Mouse (Mus musculus) lung, adult 2 months (tissue): Measurements from ENCODE around the gene Cry2. TPM values are rescaled to one million over a fixed set of nuclear protein-coding genes. Genes with fewer than 3 reads are reported as not detected.

Source experiments
- DNase-seq: peaks from one replicate; pipeline ENCODE4 v3.0.0; 2022
- H3K4me1 ChIP-seq: fragments of 200-500 bp; 2 replicates; pipeline ENCODE4 v1.6.1; 2011; ENCODE audit warnings: low read length; ENCODE audit not compliant: control insufficient read depth, insufficient read depth
- H3K4me3 ChIP-seq: fragments of 200-500 bp; replicated peaks from 2 replicates; pipeline ENCODE3; 2011; ENCODE audit warnings: low read depth, mild to moderate bottlenecking, control low read depth, low read length; ENCODE audit errors: extremely low read depth
- CTCF ChIP-seq: fragments of 200-500 bp; IDR thresholded peaks from 2 replicates; pipeline ENCODE4 v1.5.1; 2011; ENCODE audit warnings: mild to moderate bottlenecking, low read length, control low read depth; ENCODE audit not compliant: insufficient read depth
- POLR2A ChIP-seq: fragments of 200-500 bp; IDR thresholded peaks from 2 replicates; pipeline ENCODE4 v1.6.1; 2011; ENCODE audit warnings: low read depth, mild to moderate bottlenecking, control low read depth, low read length, borderline replicate concordance; ENCODE audit errors: extremely low read depth
- WGBS: fragments of 180-500 bp; shearing (Covaris S2); methylation state at CpG from one replicate; pipeline ENCODE4 v1.1.7; 2018; 5-methylcytosine and 5-hydroxymethylcytosine counted together
- polyA plus RNA-seq: library from polyadenylated mRNA; depleted of rRNA; stranded (reverse); fragments of >200 nt; gene quantifications from 2 replicates; pipeline ENCODE4 v1.2.3, GENCODE M21; 2012

Gene Cry2
- polyA plus RNA-seq, 1 experiment, result 37.5 TPM

DNA sequence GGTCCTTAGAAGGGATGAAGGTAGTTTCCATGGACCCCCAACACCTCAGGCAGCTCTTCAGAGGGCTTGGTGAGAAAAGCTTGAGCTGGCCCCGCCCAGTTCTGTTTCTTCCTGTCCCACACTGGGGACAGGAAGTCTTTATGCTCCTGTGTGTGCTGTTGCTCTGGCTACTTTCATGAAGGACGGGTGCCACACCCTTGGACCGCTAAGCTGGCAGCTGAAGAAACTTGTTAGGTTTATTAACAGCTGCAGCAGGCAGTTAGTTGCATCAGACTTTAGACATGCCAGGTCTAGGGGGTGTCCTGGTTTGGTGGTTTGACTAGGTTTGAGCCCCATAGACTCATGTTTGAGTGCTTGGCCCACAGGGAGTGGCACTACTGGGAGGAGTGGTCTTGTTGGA, 30.8 kb upstream of the Cry2 start:
- no peaks in the 10 kb centered on the region for H3K4me1 ChIP-seq
- H3K4me3 ChIP-seq, result no peak overlapping the region
- no peak for DNase-seq
- TF ChIP-seq POLR2A (no peak), CTCF (no peak)
- WGBS, result 43% methylated on average over 3 of the region's 3 CpGs

DNA sequence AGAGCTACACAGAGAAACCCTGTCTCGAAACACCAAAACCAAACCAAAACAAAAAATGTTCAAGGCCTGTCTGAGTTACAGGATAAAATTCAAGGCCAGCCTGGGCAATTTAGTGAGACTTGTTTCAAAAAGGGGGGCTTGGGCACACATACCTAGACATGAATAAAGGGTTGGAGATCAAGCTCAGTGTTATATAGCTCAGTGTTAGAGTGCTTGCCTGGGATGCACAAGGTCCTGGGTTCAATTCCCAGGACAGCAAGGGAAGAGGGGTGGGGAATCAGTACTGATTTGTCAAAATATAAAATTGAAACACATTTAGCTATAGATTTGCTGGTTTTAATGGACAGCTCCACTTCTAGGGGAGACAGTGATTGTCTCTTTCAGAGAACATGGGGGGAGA, 27.4 kb upstream of the Cry2 start:
- no peak for TF ChIP-seq POLR2A
- TF ChIP-seq CTCF, result no peak
- DNase-seq, result no peak
- Histone ChIP-seq H3K4me1 (peaks cover 14% of the 10 kb centered on the region), H3K4me3 (no peak overlapping the region)
- 95% methylated on average over 1 of the region's 1 CpGs for WGBS

DNA sequence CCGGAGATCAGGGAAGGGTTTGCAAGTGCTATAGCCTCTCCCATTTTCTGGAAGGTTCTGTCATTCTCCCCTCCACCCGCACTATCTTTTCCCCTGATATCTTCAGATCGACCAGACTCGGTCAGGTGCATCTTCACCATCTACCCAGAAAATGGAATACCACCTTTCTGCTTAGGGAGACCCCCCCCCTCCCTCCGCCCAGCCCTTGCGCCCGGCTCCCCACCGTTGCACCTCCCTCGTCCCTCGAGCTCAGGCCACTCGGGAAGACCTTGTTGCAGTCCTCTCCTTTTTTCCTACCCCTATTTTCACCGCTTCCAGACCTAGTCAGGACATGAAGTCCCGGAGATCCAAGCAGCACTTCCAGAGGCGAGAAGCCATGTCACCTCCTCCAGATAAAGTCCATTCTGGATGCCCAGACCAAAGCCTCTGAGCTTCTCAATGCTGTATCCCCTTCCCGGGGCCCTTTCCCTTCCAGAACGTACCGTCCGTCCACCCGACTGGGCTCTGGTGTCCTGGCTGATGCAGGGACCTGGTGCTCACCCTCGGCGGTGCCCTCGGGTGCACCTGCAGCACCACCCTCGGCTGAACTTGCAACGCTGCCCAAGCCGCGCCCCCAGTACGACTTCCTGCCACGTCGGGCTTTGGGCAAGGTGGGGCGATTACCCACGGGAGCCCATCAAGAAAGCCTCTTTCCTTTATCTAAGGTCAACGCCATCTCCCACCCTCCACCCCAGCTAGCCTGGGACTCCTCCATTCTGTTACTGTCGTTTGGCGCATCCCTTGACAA, 26.3 kb upstream of the Cry2 start, which contains the start of gene Slc35c1:
Slc35c1 (minus strand) TSS at position 618 of the 787 bp plus-strand sequence.
- TF ChIP-seq CTCF, result no peak
- peak; percentile 41; the same call in 1 of the 2 replicates for TF ChIP-seq POLR2A

DNA sequence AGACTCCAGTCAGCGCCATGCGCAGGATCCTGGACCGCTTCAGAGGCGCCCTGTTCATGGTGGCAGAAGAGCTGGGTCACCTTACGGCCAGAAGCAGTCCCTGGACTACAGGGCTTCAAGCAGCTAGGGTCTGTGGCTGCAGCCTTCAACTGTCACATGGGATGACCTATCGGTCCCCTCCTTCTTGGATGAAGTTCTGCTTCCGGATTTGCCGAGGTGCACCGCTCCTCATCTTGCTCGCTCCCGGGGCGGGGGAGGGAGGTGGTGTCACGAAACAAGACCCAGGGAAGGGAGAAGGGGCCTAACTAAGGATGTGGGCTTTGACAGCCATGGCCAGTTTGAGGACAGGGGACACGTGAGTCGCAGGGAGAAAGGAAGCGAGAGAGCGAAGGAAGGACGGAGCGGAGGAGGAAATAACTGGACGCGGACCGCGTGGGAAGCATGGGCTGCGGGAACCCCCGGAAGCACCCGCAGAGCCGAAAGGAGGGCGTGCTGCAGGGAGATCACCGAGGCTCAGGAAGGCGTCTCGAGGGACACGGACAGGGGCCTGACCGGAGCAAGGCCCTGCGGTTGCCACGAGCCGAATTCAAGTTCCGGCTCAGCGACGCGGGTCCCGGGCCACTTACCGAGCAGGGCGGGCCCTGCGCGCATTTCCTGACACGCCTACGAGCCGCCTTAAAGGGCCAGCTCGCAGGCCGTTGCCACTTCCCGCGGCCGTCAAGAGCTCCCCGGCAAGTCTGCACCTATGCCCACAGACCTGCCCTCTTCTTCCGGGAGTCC, 25.5 kb upstream of the Cry2 start:
- peak overlapping the region; percentile 99 for H3K4me3 ChIP-seq
- TF ChIP-seq POLR2A, result peak; percentile 76; the same call in 1 of the 2 replicates
- TF ChIP-seq CTCF, result no peak
- WGBS, result 1% methylated on average over 52 of the region's 55 CpGs
- DNase-seq, result peak; percentile 83
- H3K4me1 ChIP-seq, result peaks cover 14% of the 10 kb centered on the region

More for the DNA sequence above, 26.3 kb upstream of the Cry2 start, which contains the start of gene Slc35c1:
- H3K4me3 ChIP-seq, result peak within 1 kb of the TSS; percentile 99
- peaks cover 14% of the 10 kb centered on the region for H3K4me1 ChIP-seq
- WGBS, result 1% methylated on average over 34 of the region's 34 CpGs
- peak; percentile 68 for DNase-seq

DNA sequence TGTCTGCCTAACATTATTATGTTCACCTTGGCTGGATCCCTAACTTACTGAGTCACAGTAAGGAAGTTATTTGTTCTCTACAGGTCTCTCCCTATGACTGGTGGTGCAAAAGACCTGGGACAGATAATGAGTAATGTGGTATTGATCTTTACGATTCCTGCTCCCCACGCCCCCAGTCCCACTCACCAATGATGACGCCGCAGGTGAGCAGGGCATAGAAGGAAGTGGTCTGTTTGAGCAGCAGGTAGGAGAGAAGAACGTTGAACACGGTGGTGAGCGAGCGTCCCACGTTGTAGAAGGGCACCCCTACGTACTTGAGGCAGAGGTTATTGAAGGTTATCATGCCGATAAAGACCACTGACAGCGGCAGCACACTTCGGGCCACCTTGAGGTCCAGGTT, 24.6 kb upstream of the Cry2 start:
- Histone ChIP-seq H3K4me1 (peaks cover 14% of the 10 kb centered on the region), H3K4me3 (peak overlapping the region; percentile 27)
- 52% methylated on average over 13 of the region's 13 CpGs for whole genome bisulfite sequencing
- DNase-seq, result no peak
- TF ChIP-seq CTCF, result no peak

DNA sequence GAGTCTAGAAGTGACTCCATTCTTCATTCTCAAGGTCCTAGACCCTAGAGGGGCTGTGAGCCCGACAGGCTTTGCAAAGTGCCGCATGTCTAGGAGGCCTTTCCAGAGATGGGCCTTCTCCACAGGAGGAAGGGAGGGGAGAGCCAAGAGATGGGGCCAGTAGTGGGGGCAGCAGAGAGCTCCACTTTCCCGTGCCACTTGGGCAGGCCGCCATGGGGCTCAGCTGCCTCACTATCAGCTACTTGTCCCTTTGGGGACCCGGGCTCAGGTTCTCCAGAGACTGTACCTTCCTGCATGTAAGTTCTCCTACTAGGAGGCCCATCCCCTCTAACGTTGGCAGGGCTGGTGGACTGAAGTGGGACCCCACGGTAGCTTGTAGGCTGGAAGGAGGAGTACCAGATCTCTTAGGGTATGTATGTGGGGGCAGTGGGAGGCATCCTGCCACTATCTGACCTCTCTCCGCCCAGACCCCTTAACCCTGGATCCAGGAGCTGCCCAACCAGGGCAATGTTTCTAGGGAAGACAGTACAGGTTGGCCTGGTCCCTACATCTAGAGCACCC, 23.2 kb upstream of the Cry2 start:
- 65% methylated on average over 8 of the region's 8 CpGs for WGBS
- Histone ChIP-seq H3K4me1 (peaks cover 14% of the 10 kb centered on the region), H3K4me3 (no peak overlapping the region)
- TF ChIP-seq POLR2A (no peak), CTCF (no peak)
- no peak for DNase-seq

DNA sequence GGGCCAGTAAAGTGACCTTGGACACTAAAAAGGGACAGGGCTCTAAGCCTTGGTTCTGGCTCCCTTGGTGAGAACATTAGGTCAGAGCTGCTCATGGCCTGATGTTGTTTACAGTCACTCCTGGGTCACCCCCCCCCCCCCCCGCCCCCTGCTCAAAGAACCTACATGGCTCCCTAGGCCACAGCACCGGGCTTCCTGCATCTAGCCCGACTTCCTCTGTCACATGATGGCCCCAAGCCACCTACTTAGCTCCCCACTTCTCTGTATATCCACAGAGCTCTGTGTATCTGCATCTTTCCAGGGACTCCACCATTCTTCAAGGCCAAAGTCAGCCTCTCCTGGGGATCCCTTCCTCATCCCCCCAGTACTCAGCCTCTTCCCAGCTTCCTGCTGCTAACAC, 21.9 kb upstream of the Cry2 start:
- 13% methylated on average over 3 of the region's 3 CpGs for WGBS
- no peak overlapping the region for H3K4me3 ChIP-seq
- no peak for TF ChIP-seq CTCF
- no peak for TF ChIP-seq POLR2A
- no peak for DNase-seq
- peaks cover 14% of the 10 kb centered on the region for H3K4me1 ChIP-seq

DNA sequence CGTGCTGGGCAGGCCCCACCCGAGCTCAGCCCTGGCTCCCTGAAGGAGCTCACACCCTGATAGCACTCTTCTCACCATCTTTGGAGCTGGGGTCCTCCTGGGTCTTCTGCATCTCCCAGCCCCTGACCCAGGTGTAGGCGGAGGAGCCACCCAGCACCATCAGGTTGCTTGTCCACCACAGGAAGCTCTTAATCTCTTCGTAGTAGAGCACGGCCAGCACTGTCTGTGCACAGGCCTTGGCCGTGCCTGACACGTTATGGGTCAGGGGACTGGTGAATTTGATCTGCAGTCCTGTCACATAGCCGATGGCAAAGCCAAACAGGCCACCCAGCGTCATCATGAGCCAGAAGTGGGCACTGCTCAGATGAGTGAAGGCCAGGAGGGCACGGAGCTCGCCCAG, 20.3 kb upstream of the Cry2 start:
- 95% methylated on average over 11 of the region's 11 CpGs for WGBS

DNA sequence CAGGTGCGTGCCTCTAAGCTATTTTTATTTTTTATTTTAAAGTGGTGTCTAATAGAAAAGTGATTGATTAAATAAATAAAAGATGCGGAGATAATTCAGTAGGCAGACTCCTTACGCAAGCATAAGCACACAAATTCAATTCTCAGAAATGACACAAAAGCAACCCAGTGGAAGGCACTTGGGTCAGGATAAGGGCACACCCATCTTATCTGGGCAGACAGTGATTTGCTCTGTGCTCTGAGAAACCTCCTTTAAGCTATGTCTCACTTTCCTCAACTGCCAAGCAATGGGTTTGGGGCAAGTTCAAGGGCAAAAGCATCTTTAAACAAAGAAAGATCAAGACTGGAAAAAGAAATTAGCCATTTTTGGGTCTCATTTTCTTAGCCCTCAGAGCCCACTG, 17.3 kb upstream of the Cry2 start:
- 78% methylated on average over 3 of the region's 3 CpGs for WGBS
- no peak for DNase-seq
- TF ChIP-seq CTCF (no peak), POLR2A (no peak)
- Histone ChIP-seq H3K4me3 (no peak overlapping the region), H3K4me1 (no peaks in the 10 kb centered on the region)

More for the DNA sequence above, 20.3 kb upstream of the Cry2 start:
- no peak for TF ChIP-seq CTCF
- TF ChIP-seq POLR2A, result no peak
- no peak for DNase-seq
- H3K4me3 ChIP-seq, result no peak overlapping the region
- peaks cover 14% of the 10 kb centered on the region for H3K4me1 ChIP-seq

DNA sequence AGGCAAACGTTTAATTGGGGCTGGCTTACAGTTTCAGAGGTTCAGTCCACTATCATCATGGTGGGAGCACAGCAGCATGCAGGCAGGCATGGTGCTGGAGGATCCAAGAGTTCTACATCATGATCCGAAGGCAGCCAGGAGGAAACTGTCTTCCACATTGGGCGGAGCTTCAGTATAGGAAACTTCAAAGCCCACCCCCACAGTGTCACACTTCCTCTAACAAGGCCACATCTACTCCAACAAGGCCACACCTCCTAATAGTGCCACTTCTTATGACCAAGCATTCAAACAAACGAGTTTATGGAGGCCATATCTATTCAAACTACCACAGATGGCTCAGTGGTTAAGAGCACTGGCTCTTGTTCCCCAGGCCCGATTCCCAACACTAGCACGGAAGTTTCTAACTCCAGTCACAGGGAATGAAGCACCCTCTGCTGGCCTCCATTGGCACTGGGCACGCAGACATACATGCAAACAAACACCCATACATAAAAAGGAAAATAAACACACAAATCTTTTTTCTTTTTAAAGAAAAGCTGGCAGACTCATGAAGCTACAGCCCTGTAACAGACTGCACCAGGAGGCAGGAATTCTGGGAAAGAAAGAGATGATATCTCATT, 13.4 kb upstream of the Cry2 start:
- TF ChIP-seq POLR2A (no peak), CTCF (peak; percentile 3; the same call in 1 of the 2 replicates)
- no peaks in the 10 kb centered on the region for H3K4me1 ChIP-seq
- 63% methylated on average over 7 of the region's 7 CpGs for WGBS
- no peak for DNase-seq
- H3K4me3 ChIP-seq, result no peak overlapping the region
